Mouse (Mus musculus) limb, embryonic 11.5 days (tissue): Measurements from ENCODE around the gene Zfp553. TPM values are rescaled to one million over a fixed set of nuclear protein-coding genes. Genes with fewer than 3 reads are reported as not detected.

Experiments
- polyA plus RNA-seq: library from polyadenylated mRNA; unstranded; fragments of >200 nt; fragmentation: Nextera tagmentation; extraction: Ambion mirVana; gene quantifications from 2 replicates; pipeline ENCODE4 v1.2.1, GENCODE M21; 2014

Gene Zfp553
- polyA plus RNA-seq, 1 experiment from 2014 or later: 29.1 TPM

Other genes with a start within 250 kb of the Zfp553 start
- 2.3 and 3.0 TPM in 2 replicates for gene Mvp, start 218.4 kb upstream of the Zfp553 start, polyA plus RNA-seq
- not detected in 2 replicates for gene Pagr1b, start 216.6 kb upstream of the Zfp553 start, polyA plus RNA-seq
- gene Pagr1a, start 215.7 kb upstream of the Zfp553 start, polyA plus RNA-seq: 59.5 and 88.7 TPM in 2 replicates
- gene Gm42742, start 212.0 kb upstream of the Zfp553 start, polyA plus RNA-seq: 26.2 and 66.8 TPM in 2 replicates
- 7.7 and 9.2 TPM in 2 replicates for gene Prrt2, start 211.8 kb upstream of the Zfp553 start, polyA plus RNA-seq
- 84.8 TPM in 2 replicates for gene Maz, start 206.0 kb upstream of the Zfp553 start, polyA plus RNA-seq
- gene Kif22, start 190.6 kb upstream of the Zfp553 start, polyA plus RNA-seq: 196 and 199 TPM in 2 replicates
- gene Zg16, start 145.7 kb upstream of the Zfp553 start, polyA plus RNA-seq: not detected in 2 replicates
- 1.7 TPM in 2 replicates for gene AI467606, start 141.7 kb upstream of the Zfp553 start, polyA plus RNA-seq
- 1.3 and 1.6 TPM in 2 replicates for gene Qprt, start 110.8 kb upstream of the Zfp553 start, polyA plus RNA-seq
- 0.05 and 0.20 TPM in 2 replicates for gene Spn, start 95.2 kb upstream of the Zfp553 start, polyA plus RNA-seq
- gene Cd2bp2, start 37.0 kb upstream of the Zfp553 start, polyA plus RNA-seq: 77.0 and 83.7 TPM in 2 replicates
- 24.8 and 30.6 TPM in 2 replicates for gene Tbc1d10b, start 24.6 kb upstream of the Zfp553 start, polyA plus RNA-seq
- gene Mylpf, start 24.2 kb upstream of the Zfp553 start, polyA plus RNA-seq: 33.6 and 33.7 TPM in 2 replicates
- gene Sept1, start 69 bp downstream of the Zfp553 start, polyA plus RNA-seq: 23.1 and 29.3 TPM in 2 replicates
- gene Zfp771, start 11.2 kb downstream of the Zfp553 start, polyA plus RNA-seq: 65.6 and 69.0 TPM in 2 replicates
- gene Dctpp1, start 27.6 kb downstream of the Zfp553 start, polyA plus RNA-seq: 290 and 292 TPM in 2 replicates
- gene Sephs2, start 41.0 kb downstream of the Zfp553 start, polyA plus RNA-seq: 94.5 and 104 TPM in 2 replicates
- 0.18 and 0.44 TPM in 2 replicates for gene Itgal, start 63.2 kb downstream of the Zfp553 start, polyA plus RNA-seq
- gene Zfp768, start 112.5 kb downstream of the Zfp553 start, polyA plus RNA-seq: 6.0 TPM in 2 replicates
- 8.6 and 9.2 TPM in 2 replicates for gene Zfp747, start 143.0 kb downstream of the Zfp553 start, polyA plus RNA-seq
- 6.3 and 6.8 TPM in 2 replicates for gene 9130019O22Rik, start 154.1 kb downstream of the Zfp553 start, polyA plus RNA-seq
- 7.4 and 9.0 TPM in 2 replicates for gene E430018J23Rik, start 160.6 kb downstream of the Zfp553 start, polyA plus RNA-seq
- 7.5 and 7.7 TPM in 2 replicates for gene Zfp764, start 173.8 kb downstream of the Zfp553 start, polyA plus RNA-seq
- 33.7 and 37.7 TPM in 2 replicates for gene Zfp688, start 189.0 kb downstream of the Zfp553 start, polyA plus RNA-seq
- gene Zfp689, start 216.1 kb downstream of the Zfp553 start, polyA plus RNA-seq: 16.5 and 17.6 TPM in 2 replicates
- gene Prr14, start 226.6 kb downstream of the Zfp553 start, polyA plus RNA-seq: 49.1 and 53.4 TPM in 2 replicates
- 13.2 and 14.3 TPM in 2 replicates for gene Fbrs, start 246.1 kb downstream of the Zfp553 start, polyA plus RNA-seq